Mouse (Mus musculus) G1E (cell line): ENCODE measurements around the gene Jag2. TPM values are rescaled to one million over a fixed set of nuclear protein-coding genes. Genes with fewer than 3 reads are reported as not detected.

Source experiments
- ATAC-seq: 2 replicates; pipeline ENCODE4 v1.8.0; 2016; ENCODE audit warnings: mild to moderate bottlenecking; ENCODE audit not compliant: insufficient number of reproducible peaks, poor library complexity, low FRiP score, severe bottlenecking; ENCODE audit errors: extremely low read depth
- DNase-seq: peaks from one replicate; pipeline ENCODE4 v3.0.0; 2012; ENCODE audit warnings: low spot score
- H3K27me3 ChIP-seq: 2 replicates; pipeline ENCODE4 v1.6.1; 2012; ENCODE audit warnings: mild to moderate bottlenecking, low read length, inconsistent platforms; ENCODE audit not compliant: insufficient read depth
- H3K36me3 ChIP-seq: replicated peaks from 2 replicates; pipeline ENCODE3; 2012; ENCODE audit warnings: mild to moderate bottlenecking, inconsistent platforms
- H3K4me1 ChIP-seq: 2 replicates; pipeline ENCODE4 v1.6.1; 2012; ENCODE audit warnings: low read depth, low read length, inconsistent platforms, mixed read lengths; ENCODE audit not compliant: insufficient read depth
- H3K4me3 ChIP-seq: 2 replicates; pipeline ENCODE4 v1.5.1; 2012; ENCODE audit warnings: low read depth, mild to moderate bottlenecking, inconsistent platforms, low read length, moderate library complexity, mixed read lengths
- H3K9me3 ChIP-seq: replicated peaks from 2 replicates; pipeline ENCODE4 v1.6.1; 2012; ENCODE audit warnings: inconsistent platforms
- CTCF ChIP-seq: IDR thresholded peaks from 2 replicates; pipeline ENCODE4 v1.5.1; 2012; ENCODE audit warnings: low read depth, low read length, inconsistent platforms, mixed read lengths
- GATA1 ChIP-seq: IDR thresholded peaks from 2 replicates; pipeline ENCODE4 v1.6.1; 2012; ENCODE audit warnings: borderline replicate concordance, low read length, inconsistent platforms, mixed read lengths
- GATA2 ChIP-seq: IDR thresholded peaks from 2 replicates; pipeline ENCODE4 v1.6.1; 2012; ENCODE audit warnings: low read depth, low read length, inconsistent platforms, borderline replicate concordance
- POLR2AphosphoS5 ChIP-seq: IDR thresholded peaks from 2 replicates; pipeline ENCODE4 v1.6.1; 2012; ENCODE audit warnings: low read depth, low read length, inconsistent platforms; ENCODE audit not compliant: insufficient replicate concordance
- TAL1 ChIP-seq: conservative IDR thresholded peaks from 2 replicates; pipeline ENCODE4 v1.6.1; 2012; ENCODE audit warnings: low read depth, low read length, inconsistent platforms, mixed read lengths
- polyA plus RNA-seq: library from polyadenylated mRNA; stranded (reverse); fragments of >175 nt; gene quantifications from 2 replicates; pipeline ENCODE4 v1.2.3, GENCODE M21; 2012
- total RNA-seq, 2 experiments: library from RNA; stranded (forward) in 1 of 2; stranded (reverse) in 1 of 2; fragments of 200-1000 nt in 1 of 2; fragments of >200 nt in 1 of 2; fragmentation: Nextera tagmentation in 1 of 2; gene quantifications; 2 replicates each; pipeline ENCODE4 v1.2.3; 2014 to 2017

The Jag2 gene
- total RNA-seq (2014; fragmentation: Nextera tagmentation) (1.8 and 3.5 TPM in 2 replicates), total RNA-seq (2017) (0.44 and 1.4 TPM in 2 replicates), polyA plus RNA-seq (0.60 and 0.62 TPM in 2 replicates)

DNA sequence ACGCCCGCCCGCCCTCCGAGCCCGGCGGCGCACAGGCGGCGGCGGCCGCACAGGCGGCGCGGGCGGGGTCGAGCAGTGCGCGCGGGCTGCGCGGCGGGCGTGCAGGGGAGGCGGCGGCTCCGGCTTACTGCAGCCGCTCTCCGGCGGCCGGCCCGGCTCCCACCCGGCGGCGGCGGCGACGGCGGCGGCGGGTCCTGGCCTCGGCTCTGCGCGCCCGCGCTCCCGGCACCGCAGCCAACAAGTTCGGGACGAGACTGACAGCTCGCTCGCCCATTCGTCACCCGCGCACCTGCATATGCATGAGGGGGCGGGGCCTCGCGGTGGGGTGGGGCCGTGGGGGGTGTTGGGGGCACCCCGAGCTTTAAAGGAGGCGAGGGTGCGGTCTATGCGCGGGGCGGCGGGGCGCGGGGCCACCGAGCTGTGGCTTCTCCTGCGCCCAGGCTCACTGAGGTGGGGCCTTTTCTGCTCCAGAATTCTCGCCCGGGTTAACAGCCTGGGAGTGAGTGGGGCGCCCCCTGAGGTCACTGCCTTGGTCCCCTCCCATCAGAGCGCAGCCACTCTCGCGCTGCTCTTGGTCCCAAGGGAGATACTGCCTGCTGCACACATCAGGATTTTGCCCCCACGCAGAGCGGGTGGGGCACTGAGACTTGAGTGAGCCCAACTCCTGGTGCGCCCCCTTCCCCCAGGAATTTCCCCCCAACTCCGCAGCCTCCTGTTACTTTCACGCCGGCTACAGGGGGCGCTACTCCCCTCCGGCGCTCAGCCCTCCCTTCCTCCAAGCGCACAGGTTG, at the start of gene Jag2:
Jag2 (minus strand) TSS at position 215 of the 791 bp plus-strand sequence.
- no peak for DNase-seq
- Histone ChIP-seq H3K9me3 (peaks cover 21% of the 10 kb centered on the region), H3K36me3 (no peaks in the 10 kb centered on the region), H3K4me3 (peak within 1 kb of the TSS; percentile 45; the same call in 1 of the 2 replicates), H3K27me3 (peaks cover 46% of the 10 kb centered on the region), H3K4me1 (no peaks in the 10 kb centered on the region)
- ATAC-seq: no peak
- TF ChIP-seq GATA2 (no peak), POLR2AphosphoS5 (no peak), TAL1 (no peak), GATA1 (no peak)

DNA sequence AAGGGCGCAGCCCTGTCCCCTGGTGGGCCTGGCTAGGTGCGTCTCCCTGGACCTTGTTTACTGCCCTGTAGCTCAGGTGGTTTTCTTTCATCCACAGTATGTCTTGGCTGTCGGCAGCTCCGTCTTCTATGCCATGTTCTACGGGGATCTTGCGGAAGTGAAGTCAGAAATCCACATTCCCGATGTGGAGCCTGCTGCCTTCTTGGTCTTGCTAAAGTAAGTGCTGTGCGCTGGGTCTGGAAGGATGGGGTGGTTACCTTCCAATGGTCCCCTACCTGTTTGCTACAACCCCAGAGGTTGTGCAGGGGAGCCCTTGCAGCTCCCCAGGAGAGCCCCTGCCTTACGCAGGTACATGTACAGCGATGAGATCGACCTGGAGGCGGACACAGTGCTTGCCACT, 47.6 kb upstream of the Jag2 start:
- TF ChIP-seq CTCF (no peak), POLR2AphosphoS5 (no peak), TAL1 (no peak), GATA1 (no peak), GATA2 (no peak)
- ATAC-seq (no peak), DNase-seq (no peak)
- Histone ChIP-seq H3K36me3 (peaks cover 90% of the 10 kb centered on the region), H3K4me3 (peak overlapping the region; percentile 78), H3K4me1 (peaks cover 34% of the 10 kb centered on the region), H3K27me3 (no peaks in the 10 kb centered on the region), H3K9me3 (no peaks in the 10 kb centered on the region)

DNA sequence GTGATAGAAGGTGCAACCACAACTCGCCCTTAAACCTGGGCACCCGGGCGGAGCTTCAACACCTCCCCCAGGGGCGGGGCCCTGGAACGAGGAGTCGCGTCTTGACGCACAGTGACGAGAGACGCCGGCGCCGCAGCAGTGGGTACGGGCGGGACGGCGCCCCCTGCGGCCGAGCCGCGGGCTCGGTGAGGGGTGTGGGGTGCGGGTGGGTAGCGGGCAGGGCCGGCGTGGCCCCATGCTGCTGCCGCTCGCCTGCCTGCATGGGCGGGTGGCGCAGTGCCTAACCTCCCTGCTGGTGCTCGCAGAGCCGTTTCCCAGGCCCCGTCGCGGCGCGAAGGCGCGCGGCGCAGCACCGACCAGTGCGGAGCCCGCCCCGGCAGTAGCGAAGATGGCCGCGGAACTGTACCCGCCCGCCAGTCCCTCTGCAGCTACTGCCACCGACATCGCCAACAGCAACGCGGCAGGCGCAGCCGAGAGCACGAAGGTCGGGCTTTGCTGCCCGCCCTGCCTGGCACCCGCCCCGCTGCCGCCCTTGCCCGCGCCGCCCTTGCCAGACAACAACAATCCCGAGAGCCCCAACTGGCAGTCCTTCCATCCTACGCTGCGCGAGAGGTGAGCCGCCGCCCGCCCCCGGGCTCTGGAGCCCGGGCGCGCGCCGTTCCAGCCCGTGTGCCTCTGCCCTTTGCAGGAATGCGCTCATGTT, 46.9 kb upstream of the Jag2 start, which contains the start of gene Btbd6:
Btbd6 (plus strand) TSS at position 112 of the 703 bp plus-strand sequence.
- Histone ChIP-seq H3K4me1 (peaks cover 31% of the 10 kb centered on the region), H3K9me3 (no peaks in the 10 kb centered on the region), H3K27me3 (no peaks in the 10 kb centered on the region), H3K36me3 (peaks cover 90% of the 10 kb centered on the region), H3K4me3 (peak within 1 kb of the TSS; percentile 78)
- DNase-seq: peak; percentile 99
- TF ChIP-seq POLR2AphosphoS5: no peak
- TF ChIP-seq CTCF: peak; percentile 30; the same call in 1 of the 2 replicates
- peak; percentile 82 for ATAC-seq

DNA sequence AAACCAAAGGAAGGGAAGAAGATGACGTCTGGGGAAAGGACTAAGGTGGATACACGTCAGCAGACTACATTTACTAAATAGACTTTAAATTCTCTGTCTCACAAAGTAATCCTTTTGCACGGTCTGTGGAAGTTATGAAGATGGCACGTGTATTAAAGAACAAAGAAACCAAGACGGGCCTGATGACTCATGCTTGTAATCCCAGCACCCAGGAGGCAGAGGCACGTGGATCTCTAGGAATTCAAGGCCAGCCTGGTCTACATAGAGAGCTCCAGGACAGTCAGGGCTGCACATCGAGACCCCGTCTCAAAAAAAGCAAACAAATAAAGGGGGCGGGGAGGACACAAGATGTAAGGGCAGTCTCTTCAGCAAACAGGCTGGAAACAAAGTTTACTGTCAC, 45.2 kb upstream of the Jag2 start:
- H3K27me3 ChIP-seq: no peaks in the 10 kb centered on the region
- H3K4me1 ChIP-seq: peaks cover 26% of the 10 kb centered on the region
- DNase-seq: no peak
- no peak for ATAC-seq
- peaks cover 88% of the 10 kb centered on the region for H3K36me3 ChIP-seq
- TF ChIP-seq CTCF: no peak
- no peak for TF ChIP-seq POLR2AphosphoS5
- no peak for TF ChIP-seq GATA1
- H3K4me3 ChIP-seq: no peak overlapping the region
- H3K9me3 ChIP-seq: no peaks in the 10 kb centered on the region

DNA sequence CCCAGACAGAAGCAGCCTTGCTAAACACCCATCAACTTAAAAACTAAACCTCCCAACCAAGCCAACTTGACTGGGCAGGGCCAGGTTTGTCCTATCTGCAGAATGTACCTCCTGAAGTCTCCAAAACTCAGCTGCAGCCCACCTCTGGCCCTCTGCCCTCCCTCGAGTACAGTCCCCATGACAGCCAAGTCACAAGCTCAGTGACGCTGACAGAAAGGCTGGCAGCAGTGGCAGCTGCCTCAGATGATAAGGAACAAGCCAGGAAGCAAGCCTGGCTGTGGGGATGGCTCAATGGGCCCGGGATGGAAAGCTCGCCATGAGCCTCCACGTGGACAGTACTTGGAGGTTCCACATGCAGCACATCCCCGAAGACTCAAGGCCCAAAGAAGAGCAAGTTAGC, 40.0 kb upstream of the Jag2 start:
- H3K4me3 ChIP-seq: no peak overlapping the region
- peaks cover 99% of the 10 kb centered on the region for H3K36me3 ChIP-seq
- DNase-seq (no peak), ATAC-seq (no peak)
- TF ChIP-seq CTCF: no peak
- TF ChIP-seq TAL1: no peak
- H3K9me3 ChIP-seq: no peaks in the 10 kb centered on the region
- no peaks in the 10 kb centered on the region for H3K27me3 ChIP-seq
- H3K4me1 ChIP-seq: no peaks in the 10 kb centered on the region; the same call in 1 of the 2 replicates

DNA sequence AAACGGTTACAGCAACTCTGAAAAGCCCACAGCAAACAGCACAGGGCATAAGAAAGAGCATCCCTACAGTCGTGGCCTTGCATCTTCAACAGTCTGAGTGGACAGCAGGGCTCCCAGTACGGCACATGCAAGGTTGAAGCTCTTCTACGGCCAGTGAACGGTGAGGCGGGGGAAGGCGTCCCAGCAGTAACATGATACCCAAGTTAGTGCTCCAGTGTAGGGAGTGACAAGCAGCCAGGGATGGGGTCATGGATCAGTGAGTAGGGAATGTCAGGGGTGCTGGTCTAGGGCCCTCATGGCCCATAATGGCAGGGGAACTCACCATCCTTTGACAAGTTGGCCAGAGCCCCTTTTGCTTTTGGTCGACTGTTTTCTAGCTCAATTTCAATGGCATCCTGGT, 39.4 kb upstream of the Jag2 start:
- H3K4me1 ChIP-seq: no peaks in the 10 kb centered on the region; the same call in 1 of the 2 replicates
- H3K36me3 ChIP-seq: peaks cover 99% of the 10 kb centered on the region
- H3K9me3 ChIP-seq: no peaks in the 10 kb centered on the region
- DNase-seq (no peak), ATAC-seq (no peak)
- TF ChIP-seq POLR2AphosphoS5: no peak
- no peak for TF ChIP-seq GATA1
- no peak for TF ChIP-seq CTCF
- TF ChIP-seq TAL1: no peak
- TF ChIP-seq GATA2: no peak
- H3K4me3 ChIP-seq: no peak overlapping the region
- no peaks in the 10 kb centered on the region for H3K27me3 ChIP-seq
